Mouse (Mus musculus) cerebellum, postnatal 36 days (tissue): Measurements from ENCODE around the gene Ecpas.

ENCODE experiments used
- DNase-seq, 2 experiments: peaks; one replicate each; pipeline ENCODE4 v3.0.0; 2021 to 2022; ENCODE audit warnings: mixed read lengths in 2 of 2

Ecpas gene

GRCm38 (mm10) chr4:58912629-58913335, at the start of gene Ecpas:
Gene Ecpas (minus strand): TSS chr4:58912749.
- DNase-seq: peak; percentile 68 to 69

GRCm38 (mm10) chr4:58961719-58962118, 49.2 kb upstream of the Ecpas start:
- DNase-seq: no peak

- DNase-seq: no peak
Observed at GRCm38 (mm10) chr4:58952630-58953029, 40.1 kb upstream of the Ecpas start.

- DNase-seq: no peak
Observed at GRCm38 (mm10) chr4:58948391-58948790, 35.8 kb upstream of the Ecpas start.

GRCm38 (mm10) chr4:58944695-58945094, 32.1 kb upstream of the Ecpas start:
- no peak for DNase-seq

GRCm38 (mm10) chr4:58944206-58944553, 31.6 kb upstream of the Ecpas start:
- DNase-seq: no peak

GRCm38 (mm10) chr4:58943420-58944205, 31.1 kb upstream of the Ecpas start, which contains the start of gene Zkscan16:
Gene Zkscan16 (plus strand): TSS chr4:58943628.
- DNase-seq: peak; percentile 86 to 89

GRCm38 (mm10) chr4:58942942-58943341, 30.4 kb upstream of the Ecpas start:
- no peak for DNase-seq

- DNase-seq: no peak
Observed at GRCm38 (mm10) chr4:58941638-58942037, 29.1 kb upstream of the Ecpas start.

GRCm38 (mm10) chr4:58935846-58936245, 23.3 kb upstream of the Ecpas start:
- DNase-seq: no peak

GRCm38 (mm10) chr4:58934746-58935476, 22.4 kb upstream of the Ecpas start:
- peak; percentile 53 to 62 for DNase-seq

- no peak for DNase-seq
Observed at GRCm38 (mm10) chr4:58934308-58934707, 21.8 kb upstream of the Ecpas start.

GRCm38 (mm10) chr4:58932541-58932940, 20.0 kb upstream of the Ecpas start:
- DNase-seq: no peak

GRCm38 (mm10) chr4:58927661-58928060, 15.1 kb upstream of the Ecpas start:
- DNase-seq: no peak

GRCm38 (mm10) chr4:58926120-58926519, 13.6 kb upstream of the Ecpas start:
- DNase-seq: no peak

- DNase-seq: no peak
Observed at GRCm38 (mm10) chr4:58925664-58926063, 13.1 kb upstream of the Ecpas start.

- no peak for DNase-seq
Observed at GRCm38 (mm10) chr4:58923933-58924332, 11.4 kb upstream of the Ecpas start.

- DNase-seq: no peak
Observed at GRCm38 (mm10) chr4:58915081-58915826, 2.7 kb upstream of the Ecpas start.

- no peak for DNase-seq
Observed at GRCm38 (mm10) chr4:58913336-58914026, 932 bp upstream of the Ecpas start.

GRCm38 (mm10) chr4:58911831-58912628, 519 bp downstream of the Ecpas start:
- peak; percentile 73 to 74 for DNase-seq
